Mouse (Mus musculus): ENCODE results near the gene Olfr1252.

Olfr1252 gene

GRCm38 (mm10) chr2:89724912-89725311 lies at the start of gene Olfr1252:
Gene Olfr1252 (minus strand): TSS chr2:89725012.
- no peak for DNase-seq

- no peak for DNase-seq
Measured at GRCm38 (mm10) chr2:89756990-89757389, 32.2 kb upstream of the Olfr1252 start, which contains the start of gene Olfr1253. Gene Olfr1253 (minus strand): TSS chr2:89757090.

GRCm38 (mm10) chr2:89691980-89692379 lies 32.8 kb downstream of the Olfr1252 start:
- DNase-seq, result no peak

- no peak for DNase-seq
Measured at GRCm38 (mm10) chr2:89671836-89672235, 53.0 kb downstream of the Olfr1252 start, which contains the start of gene Olfr1251. Gene Olfr1251 (minus strand): TSS chr2:89671936.

Measured in lung, postnatal 10 days (tissue).